Mouse (Mus musculus) adrenal gland (tissue): ENCODE measurements around the gene Got1.

Experiments
- intact Hi-C: fragments of 180-260 bp; cut with DNase I; formaldehyde crosslinking; loops from one replicate; pipeline ENCODE4 v1.15.1; 2025

Gene Got1

GRCm38 (mm10) chr19:43493878-43494277 lies 30.5 kb downstream of the Got1 start:
- intact Hi-C loops: loop anchor here (10.0 kb wide), 1 partner anchor 161 kb away; no protein-coding TSS in a partner anchor

- intact Hi-C loops: loop anchor here (10.0 kb wide), 1 partner anchor 161 kb away; no protein-coding TSS in a partner anchor
These were observed 31.1 kb downstream of the Got1 start for GRCm38 (mm10) chr19:43493316-43493715.

- intact Hi-C loops: no loop called here
These were observed 37.0 kb downstream of the Got1 start for GRCm38 (mm10) chr19:43487429-43487828.

- intact Hi-C loops: no loop called here
These were observed 43.9 kb downstream of the Got1 start for GRCm38 (mm10) chr19:43480512-43480911.

- intact Hi-C loops: loop anchor here (5.0 to 10.0 kb wide), 2 partner anchors 455 to 682 kb away; no protein-coding TSS in a partner anchor
These were observed 45.0 kb downstream of the Got1 start for GRCm38 (mm10) chr19:43479431-43479830.

- intact Hi-C loops: loop anchor here (5.0 to 10.0 kb wide), 2 partner anchors 454 to 682 kb away; no protein-coding TSS in a partner anchor
These were observed 45.5 kb downstream of the Got1 start for GRCm38 (mm10) chr19:43478891-43479290.

GRCm38 (mm10) chr19:43477436-43477835 lies 47.0 kb downstream of the Got1 start:
- intact Hi-C loops: loop anchor here (5.0 to 10.0 kb wide), 2 partner anchors 453 to 680 kb away; no protein-coding TSS in a partner anchor

GRCm38 (mm10) chr19:43476063-43476462 lies 48.3 kb downstream of the Got1 start:
- intact Hi-C loops: loop anchor here (5.0 to 10.0 kb wide), 2 partner anchors 451 to 679 kb away; no protein-coding TSS in a partner anchor

- intact Hi-C loops: loop anchor here (5.0 to 10.0 kb wide), 2 partner anchors 451 to 678 kb away; no protein-coding TSS in a partner anchor
These were observed 48.8 kb downstream of the Got1 start for GRCm38 (mm10) chr19:43475642-43476041.

GRCm38 (mm10) chr19:43472781-43473180 lies 51.6 kb downstream of the Got1 start:
- intact Hi-C loops: loop anchor here (10.0 kb wide), 1 partner anchor 448 kb away; no protein-coding TSS in a partner anchor

GRCm38 (mm10) chr19:43472331-43472730 lies 52.1 kb downstream of the Got1 start:
- intact Hi-C loops: loop anchor here (10.0 kb wide), 1 partner anchor 448 kb away; no protein-coding TSS in a partner anchor

GRCm38 (mm10) chr19:43469333-43469732 lies 55.1 kb downstream of the Got1 start:
- intact Hi-C loops: no loop called here

- intact Hi-C loops: no loop called here
These were observed 56.3 kb downstream of the Got1 start for GRCm38 (mm10) chr19:43467927-43468685.

- intact Hi-C loops: no loop called here
These were observed 58.7 kb downstream of the Got1 start for GRCm38 (mm10) chr19:43465601-43466255.

- intact Hi-C loops: no loop called here
These were observed 59.3 kb downstream of the Got1 start for GRCm38 (mm10) chr19:43465076-43465475.

- intact Hi-C loops: no loop called here
These were observed 60.1 kb downstream of the Got1 start for GRCm38 (mm10) chr19:43464294-43464687.

GRCm38 (mm10) chr19:43463546-43464293 lies 60.7 kb downstream of the Got1 start:
- intact Hi-C loops: no loop called here

GRCm38 (mm10) chr19:43462141-43462540 lies 62.3 kb downstream of the Got1 start:
- intact Hi-C loops: no loop called here

GRCm38 (mm10) chr19:43460481-43460880 lies 63.9 kb downstream of the Got1 start:
- intact Hi-C loops: no loop called here

- intact Hi-C loops: no loop called here
These were observed 64.5 kb downstream of the Got1 start for GRCm38 (mm10) chr19:43459948-43460347.

- intact Hi-C loops: no loop called here
These were observed 71.4 kb downstream of the Got1 start for GRCm38 (mm10) chr19:43453025-43453424.
